Mouse (Mus musculus) olfactory bulb, adult 2 months (tissue): ENCODE data around the gene Ntn5.

Experiments used
- CTCF ChIP-seq: fragments of 200-500 bp; IDR thresholded peaks from 2 replicates; pipeline ENCODE4 v1.5.1; 2012; ENCODE audit warnings: low read depth, mild to moderate bottlenecking, low read length, moderate library complexity; ENCODE audit not compliant: insufficient read depth
- POLR2A ChIP-seq: fragments of 200-500 bp; IDR thresholded peaks from 2 replicates; pipeline ENCODE4 v1.6.1; 2012; ENCODE audit warnings: mild to moderate bottlenecking, low read depth, low read length, moderate library complexity; ENCODE audit not compliant: insufficient read depth

- TF ChIP-seq CTCF (peak; percentile 94), POLR2A (no peak)
These were observed 1.4 kb upstream of the Ntn5 start for GRCm38 (mm10) chr7:45682144-45683126.
